Mouse (Mus musculus) activated CD4-positive, CD25-positive, alpha-beta regulatory T cell, adult 4 months (primary cell): ENCODE data around the gene Hist1h1c. TPM values are rescaled to one million over a fixed set of nuclear protein-coding genes. Genes with fewer than 3 reads are reported as not detected.
"Not testable (repeated sequence)": the region's sequence is repeated elsewhere in the genome, so short reads cannot be mapped to it uniquely, and the experiment has no call there.

Source experiments
- ATAC-seq: one replicate; pipeline ENCODE4 v1.8.0; 2017
- polyA plus RNA-seq, 2 experiments: library from polyadenylated mRNA; unstranded; fragments of 100-300 nt; shearing (Covaris generic); gene quantifications; one replicate each; pipeline ENCODE4 v1.2.1; 2017

Hist1h1c gene
- polyA plus RNA-seq, 2 experiments from 2014 or later, result 5.3 to 15.2 TPM

DNA sequence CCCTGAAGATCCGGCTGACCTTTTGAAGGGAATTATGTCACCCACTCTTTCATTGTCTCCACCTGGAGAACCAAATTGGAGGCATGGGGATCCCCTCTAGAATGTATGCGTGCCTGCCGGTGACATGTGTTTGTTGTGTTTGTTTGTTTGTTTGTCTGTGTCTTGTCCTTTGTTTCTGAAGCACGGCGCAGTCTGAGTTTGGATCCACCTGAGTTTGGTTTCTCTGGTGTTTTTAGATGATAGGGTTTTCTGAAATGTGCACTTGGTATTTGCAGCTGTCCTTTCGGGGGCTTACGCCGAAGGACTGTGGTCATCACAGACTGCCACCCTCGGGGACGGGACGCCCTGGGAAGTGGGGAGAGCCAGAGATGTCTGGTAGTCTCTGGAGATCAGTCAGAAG lies 21.4 kb upstream of the Hist1h1c start:
- no peak for ATAC-seq

DNA sequence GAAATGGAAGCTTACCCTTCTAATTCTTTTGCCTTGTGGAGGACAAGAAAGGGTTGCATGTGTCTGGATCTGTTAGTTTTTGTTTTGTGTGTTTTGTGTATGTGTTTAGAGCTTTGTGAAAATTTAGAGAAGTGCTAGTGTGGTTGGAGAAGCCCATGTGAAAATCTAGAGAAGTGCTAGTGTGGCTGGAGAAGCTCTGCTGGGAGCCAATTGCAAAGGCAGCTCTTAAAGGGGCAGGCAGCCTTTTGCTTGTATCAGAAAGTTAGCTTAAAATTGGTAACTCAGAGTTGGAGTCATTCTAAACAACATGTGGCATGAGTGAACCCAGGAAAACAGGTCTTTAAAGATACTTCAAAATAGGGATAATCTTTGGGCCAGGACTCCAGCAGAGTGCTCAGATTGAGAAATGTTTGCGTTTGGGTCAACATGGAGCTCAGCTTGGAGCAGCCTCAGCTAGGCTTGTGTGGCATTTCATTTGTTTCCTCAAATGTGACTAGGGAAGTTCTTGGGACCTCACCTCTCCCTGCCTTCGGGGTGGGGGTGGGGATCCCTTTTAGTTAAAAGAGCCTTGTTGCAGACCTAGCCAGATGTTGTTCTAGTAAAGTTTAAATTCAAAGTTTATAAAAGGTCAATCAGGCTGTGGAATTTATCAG lies 20.9 kb upstream of the Hist1h1c start:
- ATAC-seq, result not testable (repeated sequence)

DNA sequence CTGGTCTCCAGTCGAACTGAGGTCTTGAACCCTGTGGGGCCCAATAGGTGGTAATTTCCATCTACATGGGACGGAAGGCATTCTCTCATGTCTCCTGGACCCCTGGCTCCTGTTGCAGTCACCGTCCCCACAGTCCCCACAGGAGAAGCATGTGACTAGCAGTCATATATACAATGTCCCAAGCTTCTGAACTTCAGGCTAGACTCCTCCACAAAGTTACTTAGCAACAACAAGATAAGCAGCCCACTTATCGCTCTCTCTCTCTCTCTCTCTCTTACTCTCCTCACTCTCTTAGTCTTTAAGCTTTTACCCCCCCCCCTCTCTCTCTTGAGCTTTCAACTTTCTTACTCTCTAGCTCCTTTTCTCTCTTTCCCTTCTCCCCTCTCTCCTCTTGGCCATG lies 14.4 kb upstream of the Hist1h1c start:
- no peak for ATAC-seq

DNA sequence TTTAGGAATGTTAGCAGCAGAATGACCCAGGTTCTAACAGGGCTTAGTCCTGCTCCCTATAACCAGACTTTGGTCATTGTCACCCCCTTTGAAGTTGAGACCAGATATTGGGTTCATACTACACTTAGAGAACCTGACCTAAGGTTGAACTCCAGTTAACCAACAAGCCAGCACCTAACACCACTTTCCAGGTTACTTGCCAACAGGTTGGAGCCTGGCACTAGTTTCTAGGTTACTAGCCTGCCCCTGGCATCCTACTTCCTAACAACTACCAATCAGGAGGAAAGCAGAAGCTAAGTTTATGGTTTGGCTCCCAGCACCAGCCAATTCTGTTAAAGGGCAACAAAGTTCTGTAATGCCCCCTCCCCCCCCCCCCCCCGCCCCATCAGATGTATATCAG lies 13.4 kb upstream of the Hist1h1c start:
- no peak for ATAC-seq

DNA sequence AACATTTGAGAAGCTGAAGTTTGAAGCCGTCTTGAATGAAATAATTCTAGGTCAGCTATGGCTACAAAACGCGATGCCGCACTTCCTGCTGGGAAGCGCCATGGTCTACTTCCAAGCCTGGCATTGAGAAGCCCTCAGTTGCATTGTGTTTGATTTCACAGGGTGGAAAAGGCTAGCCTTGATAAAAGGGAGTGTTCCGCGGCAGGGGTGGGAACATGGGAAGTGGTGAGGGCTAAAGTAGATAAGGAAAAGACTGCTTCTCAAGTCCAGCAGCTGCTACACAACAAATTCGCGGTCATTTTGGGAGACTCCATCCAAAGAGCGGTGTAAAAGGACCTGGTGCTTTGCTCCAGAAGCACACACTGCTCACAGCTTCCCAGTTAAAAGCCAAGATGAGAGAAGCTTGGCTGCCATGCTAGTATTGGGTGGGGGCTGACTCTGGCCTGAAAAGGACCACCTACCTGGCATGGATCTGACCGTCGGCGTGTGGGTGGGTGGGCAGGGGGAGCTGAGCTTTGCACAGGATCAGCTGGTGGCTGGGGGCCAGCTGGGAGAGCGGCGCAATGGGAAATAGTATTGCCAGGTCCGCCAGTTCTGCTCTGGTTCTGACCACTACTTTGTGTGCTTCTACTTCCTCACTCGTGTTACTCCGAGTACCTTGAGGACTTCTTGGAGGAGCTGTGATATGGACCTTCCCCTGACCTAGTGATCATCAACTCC lies 10.0 kb upstream of the Hist1h1c start:
- no peak for ATAC-seq

DNA sequence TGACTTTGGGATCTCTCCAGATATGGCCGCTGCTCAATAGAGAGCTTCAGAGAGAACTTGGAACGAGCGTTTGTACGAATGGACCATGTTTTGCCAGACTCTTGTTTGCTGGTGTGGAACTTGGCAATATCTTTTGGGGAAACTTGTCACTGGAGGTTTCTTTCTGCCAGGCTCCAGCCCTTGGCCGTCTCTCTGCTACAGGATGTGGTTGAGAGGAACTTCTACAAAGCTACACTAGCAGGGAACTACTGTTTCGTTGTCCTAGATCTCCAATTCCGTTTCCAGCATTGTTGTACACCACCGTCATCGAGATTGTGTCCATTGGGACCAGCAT lies 9.4 kb upstream of the Hist1h1c start:
- peak; percentile 65 for ATAC-seq

DNA sequence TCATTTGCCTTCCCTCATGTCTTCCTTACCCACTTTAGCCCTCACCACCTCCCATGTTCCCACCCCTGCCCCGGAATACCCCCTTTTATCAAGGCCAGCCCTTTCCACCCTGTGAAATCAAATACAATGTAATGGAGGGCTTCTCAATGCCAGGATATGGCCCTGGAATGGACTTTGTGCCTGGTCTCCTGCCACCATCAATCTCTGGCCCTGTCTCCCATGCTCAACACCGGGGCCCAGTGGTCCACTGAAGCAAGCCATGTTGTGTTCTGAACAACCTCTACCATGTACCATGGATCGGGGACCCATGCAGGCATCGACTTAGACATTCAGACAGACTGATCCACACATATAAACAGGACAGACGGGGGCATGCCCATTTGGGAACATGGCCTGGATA lies 8.9 kb upstream of the Hist1h1c start:
- no peak for ATAC-seq

DNA sequence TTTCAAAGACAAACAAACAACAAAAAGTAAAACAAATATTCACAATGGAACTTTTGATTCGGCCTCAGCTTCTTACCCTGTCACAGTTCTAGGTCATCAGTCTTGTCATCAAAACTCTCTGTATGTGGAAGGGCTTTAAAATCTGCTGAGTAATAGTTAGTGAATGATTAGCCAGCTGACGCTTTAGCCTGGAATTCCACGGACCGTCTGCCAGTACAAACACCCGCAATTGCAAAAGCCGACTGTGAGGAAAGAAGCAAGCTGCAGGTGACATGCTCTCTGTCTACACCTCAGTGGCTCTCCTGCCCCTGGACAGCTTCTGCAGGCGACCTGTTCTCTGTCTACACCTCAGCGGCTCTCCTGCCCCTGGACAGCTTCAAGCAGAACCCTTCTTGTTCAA lies 8.1 kb upstream of the Hist1h1c start:
- ATAC-seq, result no peak

DNA sequence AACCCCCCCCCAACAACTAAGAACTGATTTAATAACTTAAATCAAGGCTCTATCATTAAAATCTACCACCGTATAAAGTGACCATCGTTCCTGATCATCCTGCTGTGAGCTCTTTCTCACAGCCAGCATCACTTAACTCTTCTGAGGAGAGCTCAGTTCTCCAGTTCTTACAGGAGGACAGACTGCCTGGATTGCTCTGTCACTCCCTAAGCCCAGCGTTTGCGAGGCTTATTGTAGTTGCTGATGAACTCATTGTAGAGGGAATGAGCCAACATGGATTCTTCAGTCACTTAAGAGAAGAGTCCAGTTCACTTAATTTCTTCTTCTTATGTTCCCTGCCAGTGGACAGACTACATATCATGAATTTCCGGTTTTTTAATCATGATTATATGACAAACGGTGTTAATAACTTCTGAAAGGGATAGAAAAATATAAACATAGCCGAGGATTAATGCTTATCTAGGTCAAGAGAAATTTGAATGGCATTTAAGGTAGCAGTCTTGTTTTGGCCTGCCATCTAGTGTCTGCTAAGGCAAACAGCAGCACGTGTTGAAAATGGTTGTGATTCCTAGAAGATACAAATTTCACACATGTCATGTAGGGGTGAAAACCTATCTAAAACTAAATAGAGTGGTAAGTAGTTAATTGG lies 6.3 kb upstream of the Hist1h1c start:
- ATAC-seq, result peak; percentile 75

DNA sequence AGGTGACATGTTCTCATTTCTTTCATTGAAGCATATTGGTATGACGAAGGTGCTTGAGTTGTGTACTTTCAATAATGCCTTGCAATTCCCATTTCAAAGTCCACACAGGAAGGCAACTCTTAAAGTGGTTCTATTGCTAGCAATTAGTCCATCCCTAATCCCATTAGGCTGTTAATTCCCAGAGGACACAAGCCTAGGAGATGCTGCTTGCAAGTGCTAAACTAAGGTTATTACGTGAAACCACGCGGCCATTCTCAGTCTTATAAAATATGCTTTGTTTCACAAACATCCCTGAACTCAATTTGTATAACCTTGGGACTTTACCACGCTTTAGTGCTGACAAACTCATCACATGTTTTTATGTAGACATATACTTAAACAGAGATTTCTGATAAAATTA lies 1.5 kb upstream of the Hist1h1c start:
- no peak for ATAC-seq

DNA sequence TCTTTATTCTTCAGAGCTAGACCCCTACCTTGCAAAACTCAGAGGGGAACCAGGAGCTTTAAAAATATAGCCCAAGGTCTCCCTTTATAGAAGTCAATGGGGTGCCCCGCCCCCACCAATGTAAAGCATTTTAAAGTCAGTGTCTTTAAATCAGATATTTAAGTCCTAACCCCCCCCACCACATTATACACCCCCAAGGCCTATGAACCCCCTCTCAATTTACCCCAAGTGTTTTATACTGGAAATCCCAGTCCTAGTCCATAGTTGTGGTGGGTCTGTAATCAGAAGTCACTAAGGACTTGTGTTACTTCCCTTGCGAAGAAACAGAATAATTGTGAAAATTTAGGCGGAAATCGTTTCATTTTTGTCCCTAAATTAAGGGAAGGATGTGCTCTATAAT lies 567 bp upstream of the Hist1h1c start:
- ATAC-seq, result no peak

DNA sequence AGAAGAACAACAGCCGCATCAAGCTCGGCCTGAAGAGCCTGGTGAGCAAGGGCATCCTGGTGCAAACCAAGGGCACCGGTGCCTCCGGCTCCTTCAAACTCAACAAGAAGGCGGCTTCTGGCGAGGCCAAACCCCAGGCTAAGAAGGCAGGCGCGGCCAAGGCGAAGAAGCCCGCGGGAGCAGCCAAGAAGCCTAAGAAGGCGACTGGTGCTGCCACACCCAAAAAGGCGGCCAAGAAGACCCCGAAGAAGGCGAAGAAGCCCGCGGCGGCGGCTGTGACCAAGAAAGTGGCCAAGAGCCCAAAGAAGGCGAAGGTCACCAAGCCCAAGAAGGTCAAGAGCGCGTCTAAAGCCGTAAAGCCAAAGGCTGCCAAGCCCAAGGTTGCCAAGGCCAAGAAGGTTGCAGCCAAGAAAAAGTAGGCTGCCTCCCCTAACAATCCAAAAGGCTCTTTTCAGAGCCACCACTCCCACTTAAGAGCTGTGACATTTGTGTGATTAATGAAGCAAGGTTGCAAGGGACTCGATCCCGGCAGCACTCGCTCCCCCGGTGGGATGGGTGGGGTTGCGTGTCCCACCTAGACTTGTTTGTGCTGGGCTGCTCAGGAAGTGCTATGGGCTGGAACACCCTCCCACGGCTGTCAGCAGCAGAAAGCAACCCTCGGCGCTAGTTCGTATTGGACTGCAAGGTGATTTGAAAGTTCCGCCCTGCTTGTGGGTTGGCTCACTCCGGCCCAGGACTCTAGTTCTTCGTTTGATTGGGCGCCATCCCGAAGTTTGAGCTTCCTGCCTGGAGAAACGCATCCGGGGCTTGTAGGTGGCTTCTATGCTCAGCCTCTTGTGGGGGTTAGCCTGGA lies 687 bp downstream of the Hist1h1c start:
- peak; percentile 86 for ATAC-seq

DNA sequence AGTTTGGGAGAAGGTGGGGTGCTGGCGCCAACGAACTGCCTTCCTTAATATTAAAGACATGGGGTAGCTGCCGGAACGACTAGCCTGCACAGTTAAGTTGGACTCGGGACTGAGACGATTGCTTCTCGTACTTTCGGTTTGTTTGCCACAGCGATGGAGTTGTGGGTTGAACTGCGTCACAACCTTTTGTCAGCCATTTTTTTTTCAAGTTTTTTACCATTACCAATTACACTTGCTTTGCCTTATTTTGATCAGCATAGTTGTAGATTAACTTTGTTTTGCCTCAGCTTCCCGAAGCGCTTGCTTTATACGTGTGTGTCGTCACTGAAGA lies 1.3 kb downstream of the Hist1h1c start:
- peak; percentile 57 for ATAC-seq

DNA sequence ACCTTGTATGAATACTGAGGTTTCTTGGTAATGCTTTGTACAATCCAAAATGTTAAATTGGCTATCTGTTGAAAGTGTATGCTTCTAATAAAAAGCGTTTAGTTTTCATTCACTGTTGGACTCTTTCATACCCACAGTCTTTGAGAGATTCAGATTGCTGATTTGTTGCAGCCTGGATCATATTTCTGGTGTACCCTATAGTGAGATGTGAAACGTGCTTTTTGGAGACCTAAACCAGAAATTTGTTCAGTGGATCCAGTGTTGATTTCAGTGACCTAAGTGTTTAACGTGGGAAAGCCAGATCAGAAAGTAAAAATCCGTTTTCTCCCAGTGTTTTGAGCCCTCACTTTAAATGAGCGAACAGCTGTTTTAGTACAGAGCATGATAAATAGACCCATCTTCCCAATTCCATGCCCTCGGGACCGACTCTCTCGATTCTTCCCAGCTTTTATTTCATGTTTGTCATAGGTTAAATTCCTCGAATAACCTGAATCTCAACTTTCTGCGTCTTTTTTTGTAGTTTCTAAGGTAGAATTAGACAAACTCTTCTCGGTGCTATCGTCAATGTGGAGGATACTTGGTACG lies 1.7 kb downstream of the Hist1h1c start:
- no peak for ATAC-seq

DNA sequence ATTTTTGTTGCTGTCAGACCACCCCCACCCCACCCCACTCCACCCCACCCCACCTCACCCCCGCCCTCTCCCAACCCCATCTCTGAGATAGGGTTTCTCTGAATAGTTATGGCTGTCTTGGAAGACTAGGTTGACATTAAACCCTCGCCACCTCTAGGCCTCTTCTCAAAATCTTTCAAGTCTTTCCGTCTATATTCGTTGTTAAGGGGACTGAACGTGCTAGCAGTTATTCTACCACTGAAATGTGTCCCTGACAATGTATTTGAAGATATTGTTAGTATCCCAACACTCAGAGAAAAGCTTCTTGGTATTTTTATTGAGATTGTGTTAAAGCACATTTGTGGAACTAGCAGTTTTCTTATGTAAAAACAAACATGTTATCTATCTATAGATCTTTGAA lies 2.3 kb downstream of the Hist1h1c start:
- ATAC-seq, result no peak

DNA sequence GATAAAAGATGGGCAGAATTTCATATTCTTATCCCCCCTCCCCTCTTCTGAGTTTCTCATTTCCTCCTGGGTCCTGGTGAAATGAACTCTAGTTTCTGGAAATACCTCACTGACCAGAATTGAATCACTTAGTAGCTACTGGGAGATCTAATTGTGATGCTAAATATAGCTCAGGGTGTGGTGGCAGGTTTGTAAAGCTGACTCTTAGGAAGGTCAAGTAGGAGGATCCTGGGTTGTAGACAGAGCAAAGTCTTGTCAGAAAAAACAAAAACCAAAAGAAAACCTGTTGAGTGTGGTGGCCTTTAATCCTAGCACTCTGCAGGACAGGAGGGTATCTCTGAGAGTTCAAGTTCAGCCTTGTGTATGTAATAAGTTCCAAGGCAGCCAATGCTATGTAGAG lies 3.4 kb downstream of the Hist1h1c start:
- no peak for ATAC-seq

DNA sequence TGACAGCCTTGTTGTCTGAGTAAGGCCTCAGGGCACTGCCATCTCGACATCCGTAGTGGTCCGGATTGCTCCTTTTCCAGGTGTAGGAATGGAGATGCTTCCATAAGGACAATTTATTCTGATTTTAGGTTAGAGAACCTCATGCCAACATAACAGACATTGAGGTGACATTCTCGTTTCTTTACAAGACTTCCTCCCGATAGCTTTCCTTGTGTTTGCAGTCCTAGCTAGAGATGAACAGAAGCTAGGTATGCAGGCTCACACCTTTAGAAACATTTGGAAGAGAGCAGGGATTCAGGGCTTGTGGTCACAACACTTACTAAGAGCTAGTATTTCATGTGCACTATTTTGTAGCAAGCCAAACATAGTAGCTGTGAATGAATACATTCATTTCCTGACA lies 4.6 kb downstream of the Hist1h1c start:
- ATAC-seq, result no peak

DNA sequence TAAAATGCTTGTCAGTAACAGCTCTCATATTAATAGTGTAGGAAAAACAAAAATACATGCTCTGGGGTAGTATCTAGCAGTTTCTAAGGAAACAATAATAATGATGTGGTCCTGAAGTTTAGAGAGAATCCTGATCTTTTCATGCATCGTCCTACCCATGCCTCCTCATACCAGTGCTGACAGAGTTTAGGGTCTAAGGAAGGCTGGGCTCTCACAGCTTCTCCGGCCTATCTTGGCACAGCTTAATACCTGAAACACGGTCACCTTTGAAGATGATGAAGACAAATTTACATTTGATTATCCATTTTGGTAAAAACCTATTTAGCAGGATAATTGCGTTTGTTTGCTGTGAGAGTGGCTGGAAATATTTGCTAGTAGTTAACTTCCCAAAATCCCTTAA lies 5.4 kb downstream of the Hist1h1c start:
- no peak for ATAC-seq

DNA sequence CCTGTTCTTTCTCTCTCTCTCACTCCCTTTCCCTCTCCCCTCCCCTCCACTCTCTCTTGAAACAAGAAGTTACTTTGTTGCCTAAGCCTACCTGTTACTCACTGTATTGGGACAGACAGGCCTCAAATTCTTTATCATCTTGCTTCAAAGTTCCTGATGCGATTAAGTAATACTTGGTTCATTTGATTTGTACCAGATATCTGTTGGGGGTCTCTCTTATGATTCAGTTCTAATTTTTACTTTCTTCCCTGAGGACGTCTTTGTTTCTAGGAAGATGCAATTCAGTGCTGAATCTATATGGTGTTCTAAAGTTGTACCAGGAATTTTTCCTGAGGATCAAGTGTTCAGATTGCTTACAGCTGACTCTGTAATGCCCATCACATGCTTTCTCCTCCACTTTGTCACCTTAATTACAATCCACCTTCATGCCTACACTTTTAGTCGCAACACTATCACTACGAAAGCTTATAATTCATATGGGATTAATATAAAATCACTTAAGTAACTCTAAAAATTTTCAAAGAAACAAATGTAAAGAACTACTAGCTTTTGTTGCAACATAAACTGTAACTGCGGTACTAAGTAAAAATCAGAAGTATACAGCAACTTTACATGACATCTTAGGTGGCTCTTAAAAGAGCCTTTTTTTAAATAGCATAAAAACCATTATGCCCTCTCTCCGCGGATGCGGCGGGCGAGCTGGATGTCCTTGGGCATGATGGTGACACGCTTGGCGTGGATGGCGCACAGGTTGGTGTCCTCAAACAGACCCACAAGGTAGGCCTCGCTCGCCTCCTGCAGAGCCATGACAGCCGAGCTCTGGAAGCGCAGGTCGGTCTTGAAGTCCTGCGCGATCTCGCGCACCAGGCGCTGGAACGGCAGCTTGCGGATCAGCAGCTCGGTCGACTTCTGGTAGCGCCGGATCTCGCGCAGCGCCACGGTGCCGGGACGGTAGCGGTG lies 6.1 kb downstream of the Hist1h1c start:
- ATAC-seq, result no peak

DNA sequence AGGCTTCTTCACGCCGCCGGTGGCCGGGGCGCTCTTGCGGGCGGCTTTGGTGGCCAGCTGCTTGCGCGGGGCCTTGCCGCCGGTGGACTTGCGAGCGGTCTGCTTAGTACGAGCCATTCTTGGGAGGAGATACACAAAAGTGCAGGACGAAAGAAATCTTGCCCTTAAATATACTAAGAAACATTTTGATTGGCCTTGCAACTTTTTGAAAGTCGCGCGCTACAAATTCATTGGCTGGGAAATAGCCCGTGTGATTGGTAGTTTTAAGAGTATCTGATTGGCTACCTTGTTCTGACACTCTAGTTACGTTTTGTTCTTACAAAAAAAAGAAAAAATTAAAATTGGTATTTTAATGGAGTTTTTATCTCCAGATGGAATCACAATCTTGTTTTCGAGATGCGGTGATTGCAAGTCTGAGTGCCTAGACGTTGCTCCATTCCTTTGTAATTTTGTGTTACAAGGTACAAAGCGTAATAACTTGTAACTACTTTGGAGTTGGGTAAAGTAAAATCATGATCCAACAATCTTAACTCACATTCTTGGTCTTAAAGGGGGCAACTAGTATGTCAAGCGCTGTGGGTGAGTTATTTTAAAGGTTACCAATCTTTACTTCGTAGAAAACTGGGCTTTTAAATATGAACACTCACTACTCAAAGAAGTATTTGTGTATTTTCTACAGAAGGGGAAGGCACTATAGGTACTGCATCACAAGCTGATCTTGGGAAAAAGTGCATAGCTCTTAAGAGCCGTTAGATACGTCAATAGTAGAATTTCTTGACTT lies 7.0 kb downstream of the Hist1h1c start, which contains the start of gene Hist1h3c:
TSS of gene Hist1h3c (minus strand) at position 222 of the 781 bp plus-strand sequence.
- ATAC-seq, result peak; percentile 68
